Mouse (Mus musculus) forebrain, embryonic 13.5 days (tissue): ENCODE measurements around the gene I830077J02Rik. TPM values are rescaled to one million over a fixed set of nuclear protein-coding genes. Genes with fewer than 3 reads are reported as not detected.
"Not testable (repeated sequence)": the region's sequence is repeated elsewhere in the genome, so short reads cannot be mapped to it uniquely, and the experiment has no call there.

Experiments used
- ATAC-seq: fragments of 200-750 bp; cut with Nextera tagmentation; 2 replicates; pipeline ENCODE4 v1.8.0; 2017
- H3K27ac ChIP-seq: fragments of 300-500 bp; sonication (generic); 2 replicates; pipeline ENCODE4 v1.5.1; 2015; ENCODE audit warnings: inconsistent platforms, mild to moderate bottlenecking, moderate library complexity
- H3K27me3 ChIP-seq: fragments of 300-500 bp; sonication (generic); 2 replicates; pipeline ENCODE4 v1.6.1; 2015; ENCODE audit warnings: mild to moderate bottlenecking, inconsistent platforms
- H3K36me3 ChIP-seq: fragments of 300-500 bp; sonication (generic); 2 replicates; pipeline ENCODE4 v1.6.1; 2015; ENCODE audit warnings: mild to moderate bottlenecking, inconsistent platforms; ENCODE audit not compliant: poor library complexity, severe bottlenecking
- H3K4me1 ChIP-seq: fragments of 300-500 bp; sonication (generic); 2 replicates; pipeline ENCODE4 v1.6.1; 2015; ENCODE audit warnings: inconsistent platforms
- H3K4me2 ChIP-seq: fragments of 300-500 bp; sonication (generic); 2 replicates; pipeline ENCODE4 v1.6.1; 2015; ENCODE audit warnings: inconsistent platforms, mild to moderate bottlenecking, moderate library complexity
- H3K4me3 ChIP-seq: fragments of 300-500 bp; sonication (generic); 2 replicates; pipeline ENCODE4 v1.5.1; 2015; ENCODE audit warnings: mild to moderate bottlenecking, inconsistent platforms
- H3K9ac ChIP-seq: fragments of 300-500 bp; sonication (generic); 2 replicates; pipeline ENCODE4 v1.6.1; 2015; ENCODE audit warnings: mild to moderate bottlenecking, inconsistent platforms
- H3K9me3 ChIP-seq: fragments of 300-500 bp; sonication (generic); replicated peaks from 2 replicates; pipeline ENCODE4 v1.6.1; 2016; ENCODE audit warnings: inconsistent platforms
- WGBS: fragments of 180-500 bp; shearing (Covaris S2); methylation state at CpG from one replicate; pipeline ENCODE4 v1.1.7; 2015; 5-methylcytosine and 5-hydroxymethylcytosine counted together
- polyA plus RNA-seq: library from polyadenylated mRNA; unstranded; fragments of >200 nt; fragmentation: Nextera tagmentation; extraction: Ambion mirVana; gene quantifications from 2 replicates; pipeline ENCODE4 v1.2.1, GENCODE M21; 2015

The I830077J02Rik gene
- polyA plus RNA-seq, 1 experiment from 2014 or later, result 0.21 TPM

DNA sequence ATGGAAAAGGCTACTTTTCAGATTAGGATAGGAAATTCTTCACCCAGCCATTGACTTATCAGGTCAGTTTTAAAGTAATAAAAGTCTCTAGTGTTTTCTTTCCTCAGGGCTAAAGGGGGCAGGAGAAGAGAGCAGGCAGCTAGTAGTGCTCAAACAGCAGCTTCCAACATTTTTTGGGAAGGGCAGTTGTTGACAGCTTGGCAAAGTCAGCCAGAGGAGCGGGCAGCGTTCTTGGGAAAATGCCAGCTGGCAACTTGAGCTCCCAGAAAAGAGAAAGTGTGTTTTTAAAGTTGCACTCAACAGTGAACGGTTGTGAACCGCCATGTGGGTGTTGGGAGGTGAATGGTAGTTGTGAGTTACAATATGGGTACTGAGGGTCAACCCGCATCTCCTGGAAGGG is 2.6 kb upstream of the I830077J02Rik start:
- no peak for ATAC-seq

DNA sequence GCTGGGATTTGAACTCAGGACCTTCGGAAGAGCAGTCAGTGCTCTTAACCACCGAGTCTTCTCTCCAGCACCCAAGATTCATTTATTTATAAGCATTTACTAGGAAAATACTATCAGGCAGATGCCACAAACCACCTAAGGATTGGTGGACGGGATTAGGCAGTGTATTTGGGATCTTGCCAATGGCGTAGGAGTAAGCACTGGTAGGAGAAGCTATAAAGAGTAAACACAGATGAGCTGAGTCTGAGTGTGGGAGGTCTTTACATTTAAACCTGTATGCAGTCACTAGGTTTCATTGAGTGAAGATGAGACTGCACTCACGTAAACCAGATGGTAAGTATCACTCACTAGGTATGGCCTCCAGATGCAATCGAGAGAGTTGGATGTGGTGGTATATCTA is 1.5 kb upstream of the I830077J02Rik start:
- Histone ChIP-seq H3K9me3 (no peaks in the 10 kb centered on the region), H3K9ac (no peak overlapping the region), H3K4me1 (no peaks in the 10 kb centered on the region), H3K4me3 (no peak overlapping the region), H3K27me3 (no peaks in the 10 kb centered on the region), H3K27ac (no peak overlapping the region), H3K36me3 (peaks cover 11% of the 10 kb centered on the region), H3K4me2 (no peak overlapping the region)
- ATAC-seq, result no peak
- 92% methylated on average over 6 of the region's 6 CpGs for WGBS

More for the DNA sequence above, 2.6 kb upstream of the I830077J02Rik start:
- Histone ChIP-seq H3K4me1 (no peaks in the 10 kb centered on the region), H3K27me3 (no peaks in the 10 kb centered on the region), H3K36me3 (peaks cover 16% of the 10 kb centered on the region), H3K9me3 (no peaks in the 10 kb centered on the region), H3K9ac (no peak overlapping the region), H3K4me2 (no peak overlapping the region), H3K4me3 (no peak overlapping the region), H3K27ac (no peak overlapping the region)
- 80% methylated on average over 5 of the region's 5 CpGs for WGBS

DNA sequence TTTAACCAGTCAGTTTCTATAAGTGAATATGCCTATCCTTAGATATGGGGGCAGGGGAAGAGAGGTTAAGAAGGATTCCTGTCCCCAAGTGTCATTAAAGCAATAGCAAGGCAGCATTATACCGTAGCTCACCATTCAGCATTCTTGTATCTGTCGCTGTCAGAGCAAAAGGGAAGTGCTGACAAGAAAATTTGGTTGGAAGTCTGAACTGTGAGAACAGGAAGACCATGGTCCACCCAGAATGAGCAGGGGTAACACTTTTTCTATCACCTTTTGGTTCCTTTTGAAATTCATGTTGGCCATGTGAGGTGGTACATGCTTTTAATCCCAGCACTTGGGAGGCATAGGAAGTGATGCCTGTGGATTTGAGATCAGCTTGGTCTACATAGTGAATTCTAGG is 1.4 kb downstream of the I830077J02Rik start:
- H3K4me1 ChIP-seq, result no peaks in the 10 kb centered on the region
- H3K9ac ChIP-seq, result no peak overlapping the region
- no peak for ATAC-seq
- H3K36me3 ChIP-seq, result no peaks in the 10 kb centered on the region
- no peaks in the 10 kb centered on the region for H3K9me3 ChIP-seq
- H3K27ac ChIP-seq, result no peak overlapping the region
- H3K27me3 ChIP-seq, result no peaks in the 10 kb centered on the region
- no peak overlapping the region for H3K4me2 ChIP-seq
- WGBS, result 97% methylated on average over 2 of the region's 2 CpGs
- no peak overlapping the region for H3K4me3 ChIP-seq

DNA sequence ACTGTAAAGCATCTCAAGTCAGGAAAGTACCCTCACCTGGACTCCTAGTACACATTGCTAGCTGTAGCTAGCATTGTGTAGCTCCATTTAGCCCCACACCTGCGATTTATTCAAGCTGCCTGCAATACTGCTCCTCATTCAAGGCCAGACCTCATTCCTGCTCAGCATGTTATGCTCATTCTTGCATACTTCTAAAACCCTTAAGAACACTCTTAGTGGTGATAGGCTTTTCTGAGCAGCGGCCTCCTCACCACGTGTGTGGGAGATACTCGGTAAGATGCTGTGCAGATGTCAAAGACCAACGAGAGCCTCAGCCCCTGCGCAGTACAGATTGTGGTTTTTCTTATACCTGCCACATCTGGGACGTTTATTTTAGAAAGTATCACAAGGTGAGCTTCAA is 2.6 kb downstream of the I830077J02Rik start:
- no peaks in the 10 kb centered on the region for H3K27me3 ChIP-seq
- no peak for ATAC-seq
- no peak overlapping the region for H3K9ac ChIP-seq
- no peaks in the 10 kb centered on the region for H3K9me3 ChIP-seq
- H3K4me3 ChIP-seq, result no peak overlapping the region
- WGBS, result 87% methylated on average over 7 of the region's 7 CpGs
- no peaks in the 10 kb centered on the region for H3K4me1 ChIP-seq
- H3K4me2 ChIP-seq, result no peak overlapping the region
- no peak overlapping the region for H3K27ac ChIP-seq
- no peaks in the 10 kb centered on the region for H3K36me3 ChIP-seq

DNA sequence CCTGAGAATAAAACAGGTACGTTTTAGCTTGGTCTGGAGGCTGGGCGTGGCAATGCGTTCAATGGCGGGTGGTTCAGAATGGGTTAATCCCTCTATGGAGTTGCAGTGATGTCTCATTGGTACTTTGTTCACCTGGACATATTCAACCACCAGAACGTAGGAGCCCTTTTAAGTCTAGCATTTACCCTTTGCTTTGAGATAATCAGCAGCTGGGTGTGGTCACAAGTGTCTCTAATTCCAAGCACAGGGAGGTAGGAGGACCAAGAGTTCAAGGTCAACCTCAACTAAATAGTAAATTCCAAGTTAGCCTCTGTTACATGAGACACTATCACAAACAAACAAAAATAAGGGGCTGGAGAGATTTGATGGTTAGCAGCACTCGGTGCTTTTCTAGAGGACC is 3.7 kb downstream of the I830077J02Rik start:
- no peak overlapping the region for H3K4me3 ChIP-seq
- no peaks in the 10 kb centered on the region for H3K9me3 ChIP-seq
- WGBS, result 88% methylated on average over 6 of the region's 6 CpGs
- H3K9ac ChIP-seq, result no peak overlapping the region
- H3K27me3 ChIP-seq, result no peaks in the 10 kb centered on the region
- no peaks in the 10 kb centered on the region for H3K4me1 ChIP-seq
- no peaks in the 10 kb centered on the region for H3K36me3 ChIP-seq
- H3K4me2 ChIP-seq, result no peak overlapping the region
- no peak for ATAC-seq
- no peak overlapping the region for H3K27ac ChIP-seq

DNA sequence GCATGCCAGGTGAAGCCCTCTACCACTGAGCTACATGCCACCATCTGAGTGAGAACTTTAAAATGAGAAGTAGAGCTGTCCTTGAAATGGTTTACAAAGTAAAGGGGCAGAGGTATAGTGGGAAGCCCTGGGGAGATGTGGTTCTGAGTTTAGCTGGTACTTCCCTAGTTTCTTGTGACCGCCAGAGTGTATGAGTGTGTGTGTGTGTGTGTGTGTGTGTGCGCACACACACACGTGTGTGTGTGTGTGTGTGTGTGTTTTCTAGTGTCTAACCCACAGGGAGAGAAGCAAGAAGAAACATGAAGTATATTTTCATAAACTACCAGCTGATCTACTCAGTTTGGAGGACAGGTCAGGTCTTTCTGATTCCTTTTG is 4.3 kb downstream of the I830077J02Rik start:
- no peak overlapping the region for H3K4me2 ChIP-seq
- H3K36me3 ChIP-seq, result no peaks in the 10 kb centered on the region
- no peak overlapping the region for H3K9ac ChIP-seq
- no peak overlapping the region for H3K4me3 ChIP-seq
- ATAC-seq, result no peak
- H3K9me3 ChIP-seq, result no peaks in the 10 kb centered on the region
- 92% methylated on average over 3 of the region's 3 CpGs for WGBS
- H3K27ac ChIP-seq, result no peak overlapping the region
- H3K27me3 ChIP-seq, result no peaks in the 10 kb centered on the region
- no peaks in the 10 kb centered on the region for H3K4me1 ChIP-seq

DNA sequence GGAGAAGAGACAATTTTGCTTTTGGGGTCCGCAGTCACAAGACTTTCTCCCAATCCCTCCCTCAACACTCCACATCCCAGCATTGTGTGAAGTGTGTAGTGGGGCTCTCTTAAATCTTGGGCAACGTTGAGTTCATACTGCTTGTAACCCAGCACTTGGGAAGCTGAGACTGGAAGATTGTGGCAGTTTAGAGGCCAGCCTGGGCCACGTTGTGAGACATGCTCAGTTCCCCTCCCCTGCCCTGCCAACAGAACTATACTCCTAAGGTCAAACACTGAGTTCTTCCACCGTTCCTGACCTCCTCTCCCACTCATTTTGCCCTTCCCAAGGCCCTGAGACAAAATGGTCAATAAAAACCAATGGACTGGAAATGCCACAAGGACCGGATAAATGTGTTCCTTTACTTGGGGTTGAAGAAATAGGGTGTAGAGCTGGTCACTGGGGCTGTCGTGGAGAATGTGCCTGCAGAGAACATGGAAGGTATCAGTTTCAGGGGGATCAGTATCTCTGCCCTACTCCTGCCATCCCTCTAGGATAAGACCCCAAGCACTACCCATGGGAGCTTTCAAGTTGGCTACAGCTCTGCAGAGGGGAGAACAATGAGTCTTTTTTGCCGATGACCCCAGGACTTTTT is 4.8 kb downstream of the I830077J02Rik start:
- ATAC-seq, result no peak
- Histone ChIP-seq H3K4me1 (no peaks in the 10 kb centered on the region), H3K27me3 (no peaks in the 10 kb centered on the region), H3K4me2 (no peak overlapping the region), H3K36me3 (no peaks in the 10 kb centered on the region), H3K27ac (no peak overlapping the region), H3K4me3 (no peak overlapping the region), H3K9me3 (no peaks in the 10 kb centered on the region), H3K9ac (no peak overlapping the region)
- WGBS, result 87% methylated on average over 7 of the region's 7 CpGs

DNA sequence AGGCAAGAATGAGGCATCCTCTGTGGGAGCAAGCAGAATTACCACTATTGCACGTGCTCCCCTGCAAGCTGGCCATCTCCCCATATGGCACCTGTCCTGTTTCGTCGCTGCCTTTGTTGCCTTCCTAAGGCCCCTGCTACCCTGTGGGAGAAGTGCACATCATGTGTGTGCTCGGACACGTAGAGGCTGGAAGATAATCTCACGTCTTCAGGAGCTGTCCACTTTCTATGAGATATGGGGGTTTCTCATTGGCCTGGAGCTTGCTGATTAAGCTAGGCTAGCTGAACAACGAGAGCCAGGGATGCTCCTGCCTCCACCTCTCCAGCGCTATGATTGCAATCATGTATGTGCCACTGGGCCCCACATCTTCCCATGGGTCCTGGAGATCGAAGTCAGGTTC is 7.8 kb downstream of the I830077J02Rik start:
- H3K36me3 ChIP-seq, result no peaks in the 10 kb centered on the region
- 86% methylated on average over 9 of the region's 9 CpGs for WGBS
- no peaks in the 10 kb centered on the region for H3K9me3 ChIP-seq
- no peak overlapping the region for H3K27ac ChIP-seq
- H3K4me3 ChIP-seq, result no peak overlapping the region
- no peaks in the 10 kb centered on the region for H3K27me3 ChIP-seq
- H3K4me2 ChIP-seq, result no peak overlapping the region
- H3K9ac ChIP-seq, result no peak overlapping the region
- H3K4me1 ChIP-seq, result no peaks in the 10 kb centered on the region
- ATAC-seq, result no peak

DNA sequence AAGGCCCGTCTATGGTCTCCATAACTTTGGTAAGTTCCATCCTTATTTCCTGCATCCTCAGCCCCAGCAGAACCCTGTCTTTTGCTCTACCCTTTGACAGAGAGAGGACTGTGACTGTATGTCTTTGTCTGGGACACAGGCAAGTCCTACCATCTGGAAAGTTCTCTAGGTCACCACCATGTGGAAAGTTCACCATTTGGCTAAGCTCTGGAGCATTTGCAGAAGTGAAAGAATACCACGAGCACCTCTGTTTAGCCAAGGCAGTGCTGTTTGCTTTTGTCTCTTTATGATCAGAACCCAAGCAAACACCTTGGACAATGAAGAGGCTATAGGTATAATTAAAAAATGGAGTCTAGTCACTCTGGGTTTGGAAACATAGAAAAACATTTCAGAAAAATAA is 10.5 kb downstream of the I830077J02Rik start:
- no peaks in the 10 kb centered on the region for H3K36me3 ChIP-seq
- WGBS, result 82% methylated on average over 2 of the region's 2 CpGs
- no peak for ATAC-seq

DNA sequence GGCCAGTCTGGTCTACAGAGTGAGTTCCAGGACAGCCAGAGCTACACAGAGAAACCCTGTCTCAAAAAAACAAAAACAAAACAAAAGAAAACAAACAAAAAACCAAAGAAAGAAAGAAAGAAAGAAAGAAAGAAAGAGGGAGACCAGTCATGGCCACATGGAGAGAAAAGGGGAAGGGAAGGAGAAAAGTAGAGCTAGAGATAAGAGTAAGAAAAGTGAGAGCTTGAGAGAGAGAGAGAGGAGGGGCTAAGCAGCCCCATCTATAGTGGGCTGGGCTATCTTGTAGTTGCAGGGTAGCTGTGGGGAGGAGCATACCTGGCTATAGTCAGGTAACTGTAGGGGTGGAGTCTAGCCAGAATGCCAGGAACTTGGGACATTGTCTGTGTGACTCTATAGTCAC is 11.7 kb downstream of the I830077J02Rik start:
- H3K27ac ChIP-seq, H3K4me2 ChIP-seq, H3K4me1 ChIP-seq, H3K36me3 ChIP-seq, ATAC-seq, H3K4me3 ChIP-seq, H3K27me3 ChIP-seq, H3K9me3 ChIP-seq, H3K9ac ChIP-seq: not testable (repeated sequence)

More for the DNA sequence above, 10.5 kb downstream of the I830077J02Rik start:
- Histone ChIP-seq H3K27me3 (no peaks in the 10 kb centered on the region), H3K9ac (no peak overlapping the region), H3K4me1 (no peaks in the 10 kb centered on the region), H3K9me3 (no peaks in the 10 kb centered on the region), H3K4me2 (no peak overlapping the region), H3K27ac (no peak overlapping the region), H3K4me3 (no peak overlapping the region)

DNA sequence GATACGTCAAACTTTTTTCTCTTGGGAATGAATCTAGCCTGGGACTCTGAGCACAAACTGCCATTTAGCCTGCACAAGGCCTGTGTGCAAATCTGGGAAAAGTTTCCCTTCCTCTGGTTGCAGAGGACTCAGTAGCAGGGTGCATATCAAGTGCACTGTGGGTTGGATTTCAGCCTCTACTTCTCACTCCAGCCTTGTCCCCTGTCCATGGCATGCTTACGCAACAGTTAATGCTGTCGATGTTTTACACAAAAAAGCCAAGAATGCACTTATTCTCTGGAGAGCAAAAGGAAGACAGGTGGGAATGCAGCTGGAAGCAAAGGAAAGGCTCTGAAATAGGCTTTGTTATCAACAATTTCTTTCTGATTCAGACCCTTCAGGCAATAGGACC is 14.1 kb downstream of the I830077J02Rik start:
- no peaks in the 10 kb centered on the region for H3K4me1 ChIP-seq
- H3K4me3 ChIP-seq, result no peak overlapping the region
- ATAC-seq, result no peak
- no peak overlapping the region for H3K4me2 ChIP-seq
- 83% methylated on average over 3 of the region's 3 CpGs for WGBS
- no peaks in the 10 kb centered on the region for H3K9me3 ChIP-seq
- H3K27me3 ChIP-seq, result no peaks in the 10 kb centered on the region
- no peak overlapping the region for H3K9ac ChIP-seq
- no peak overlapping the region for H3K27ac ChIP-seq
- no peaks in the 10 kb centered on the region for H3K36me3 ChIP-seq

DNA sequence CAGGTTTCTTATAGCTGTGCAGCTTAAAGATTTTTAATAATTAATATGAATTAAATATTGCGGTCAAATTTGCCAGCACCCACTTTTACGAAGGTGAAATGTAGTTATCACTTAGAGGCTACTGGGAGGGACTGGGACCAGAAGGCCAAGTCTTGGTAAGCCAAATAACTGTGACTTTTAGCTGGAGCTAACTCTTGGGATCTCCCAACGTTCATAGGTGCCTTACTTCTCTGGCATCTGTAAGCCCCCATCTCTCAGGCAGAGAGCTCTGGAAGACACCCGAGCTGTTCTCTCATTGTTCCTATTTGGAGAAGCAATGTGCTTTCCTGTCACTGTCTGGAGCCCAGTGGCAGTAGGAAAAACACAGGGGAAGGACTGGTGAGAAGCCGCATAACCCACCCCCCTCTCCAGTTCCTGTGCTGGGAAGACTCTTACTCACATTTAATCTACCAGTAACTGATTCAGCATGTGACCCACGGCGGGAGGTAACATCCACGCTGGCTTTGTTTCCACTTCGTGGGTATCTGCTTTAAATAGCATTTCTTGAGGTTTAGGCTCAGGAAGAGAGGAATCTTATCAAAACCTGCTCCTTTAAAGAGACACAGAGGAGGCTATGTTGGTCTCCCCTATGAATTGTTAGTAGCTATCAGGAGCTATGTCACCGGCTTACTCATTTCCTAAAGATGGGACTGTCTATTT is 14.7 kb downstream of the I830077J02Rik start:
- WGBS, result 70% methylated on average over 10 of the region's 10 CpGs
- Histone ChIP-seq H3K4me2 (no peak overlapping the region), H3K27me3 (no peaks in the 10 kb centered on the region), H3K36me3 (no peaks in the 10 kb centered on the region), H3K9ac (no peak overlapping the region), H3K27ac (no peak overlapping the region), H3K4me1 (no peaks in the 10 kb centered on the region), H3K9me3 (no peaks in the 10 kb centered on the region), H3K4me3 (no peak overlapping the region)
- ATAC-seq, result no peak

DNA sequence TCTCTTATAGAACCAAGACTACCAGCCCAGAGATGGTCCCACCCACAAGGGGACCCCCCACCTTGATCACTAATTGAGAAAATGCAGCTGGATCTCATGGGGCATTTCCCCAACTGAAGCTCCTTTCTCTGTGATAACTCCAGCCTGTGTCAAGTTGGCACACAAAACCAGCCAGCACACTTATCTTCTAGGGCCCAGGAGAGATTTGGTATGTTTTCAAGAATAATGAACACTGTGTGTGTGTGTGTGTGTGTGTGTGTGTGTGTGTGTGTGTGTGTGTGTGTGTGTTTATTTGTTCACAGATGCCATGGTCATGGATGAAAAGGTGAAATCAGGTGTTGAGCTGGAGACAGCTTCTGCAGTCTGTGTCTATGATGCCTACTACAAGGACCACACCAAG is 16.0 kb downstream of the I830077J02Rik start:
- H3K9me3 ChIP-seq, H3K27me3 ChIP-seq, ATAC-seq, H3K36me3 ChIP-seq, H3K27ac ChIP-seq, H3K4me1 ChIP-seq, H3K4me2 ChIP-seq, H3K9ac ChIP-seq, H3K4me3 ChIP-seq: not testable (repeated sequence)
